Mouse (Mus musculus): Measurements from ENCODE around the gene Ptch1.

The Ptch1 gene

GRCm38 (mm10) chr13:63541510-63541909 lies 31.9 kb downstream of the Ptch1 start:
- intact Hi-C loops (cut with DNase I), result no loop called here

DNA sequence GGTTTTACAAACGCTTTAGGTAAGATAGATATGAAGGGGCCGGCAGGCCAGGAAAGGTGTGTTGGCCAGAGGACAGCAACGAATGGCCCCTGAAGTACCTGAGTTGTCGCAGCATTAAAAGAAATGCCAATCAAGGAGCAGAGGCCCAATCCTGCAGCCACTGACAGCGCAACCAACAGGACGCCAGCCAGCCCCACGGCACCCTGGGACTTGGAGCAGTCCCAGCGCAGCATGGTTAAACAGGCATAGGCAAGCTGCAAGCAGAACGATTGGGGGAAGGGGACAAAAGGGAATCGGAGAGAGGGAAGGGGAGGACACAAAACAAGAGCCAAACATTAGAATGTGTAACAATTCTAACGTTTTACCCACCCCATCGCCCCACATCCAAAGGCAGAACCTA lies 32.8 kb downstream of the Ptch1 start:
- intact Hi-C loops (cut with DNase I), result no loop called here

DNA sequence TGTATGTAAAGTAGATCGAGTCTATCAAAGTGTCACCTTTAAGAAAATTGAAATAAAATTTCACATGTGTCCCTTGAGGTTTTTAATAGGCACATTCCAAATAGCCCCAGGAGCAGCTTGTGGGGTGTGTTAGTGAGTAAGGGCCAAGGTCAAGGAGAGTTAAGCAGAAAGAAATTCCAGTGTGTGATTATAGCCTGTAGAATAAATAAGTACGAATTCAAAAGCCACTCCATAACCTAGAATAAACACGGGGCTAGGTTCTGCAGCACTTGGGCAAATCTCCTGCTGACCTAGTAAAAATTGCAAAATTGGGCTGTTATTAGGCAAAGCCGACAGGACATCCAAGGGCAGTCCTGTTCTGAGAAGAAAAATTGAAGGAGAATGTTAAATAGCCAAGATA lies 38.4 kb downstream of the Ptch1 start:
- intact Hi-C loops (cut with DNase I), result no loop called here

- intact Hi-C loops (cut with DNase I), result no loop called here
Measured at GRCm38 (mm10) chr13:63530857-63531256, 42.5 kb downstream of the Ptch1 start.

- intact Hi-C loops (cut with DNase I), result no loop called here
Measured at GRCm38 (mm10) chr13:63530371-63530764, 43.0 kb downstream of the Ptch1 start.

DNA sequence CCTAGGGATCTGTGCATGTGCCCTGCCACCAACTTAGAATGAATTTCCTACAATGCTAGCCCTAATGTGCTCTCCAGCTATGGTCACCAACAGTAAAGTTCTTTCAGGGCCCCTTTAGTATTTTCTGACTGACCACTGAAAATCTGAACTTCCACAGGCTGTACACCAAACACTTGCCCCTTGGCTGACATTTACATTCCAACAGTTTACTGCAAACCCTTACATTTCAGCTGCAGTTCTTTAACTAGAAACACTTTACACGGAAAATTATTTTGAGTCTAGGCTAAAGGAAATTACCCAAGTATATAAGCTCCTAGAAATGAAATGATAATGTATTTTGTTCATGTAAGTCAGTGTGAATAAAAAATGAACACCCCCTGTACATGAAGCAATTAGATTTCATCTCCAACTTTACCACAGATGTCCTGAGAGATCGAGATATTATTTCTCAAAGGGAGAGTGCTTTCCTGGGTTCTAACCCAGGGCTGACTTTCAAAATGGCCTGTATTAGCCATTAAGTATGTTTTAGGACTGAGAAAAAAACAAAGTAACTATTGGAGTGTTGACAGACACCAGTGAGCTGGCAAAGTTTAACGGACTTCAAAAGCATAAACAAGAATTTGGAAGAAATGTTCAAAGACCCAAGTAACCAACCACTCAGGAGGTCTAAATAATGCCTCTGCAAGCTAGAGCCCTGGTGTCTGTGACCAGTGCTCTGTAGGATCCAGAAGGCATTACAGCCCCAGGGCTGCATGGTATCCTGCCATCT lies 43.6 kb downstream of the Ptch1 start:
- intact Hi-C loops (cut with DNase I), result no loop called here

GRCm38 (mm10) chr13:63528852-63529251 lies 44.5 kb downstream of the Ptch1 start:
- intact Hi-C loops (cut with DNase I), result no loop called here

- intact Hi-C loops (cut with DNase I), result no loop called here
Measured at GRCm38 (mm10) chr13:63528164-63528675, 45.2 kb downstream of the Ptch1 start.

DNA sequence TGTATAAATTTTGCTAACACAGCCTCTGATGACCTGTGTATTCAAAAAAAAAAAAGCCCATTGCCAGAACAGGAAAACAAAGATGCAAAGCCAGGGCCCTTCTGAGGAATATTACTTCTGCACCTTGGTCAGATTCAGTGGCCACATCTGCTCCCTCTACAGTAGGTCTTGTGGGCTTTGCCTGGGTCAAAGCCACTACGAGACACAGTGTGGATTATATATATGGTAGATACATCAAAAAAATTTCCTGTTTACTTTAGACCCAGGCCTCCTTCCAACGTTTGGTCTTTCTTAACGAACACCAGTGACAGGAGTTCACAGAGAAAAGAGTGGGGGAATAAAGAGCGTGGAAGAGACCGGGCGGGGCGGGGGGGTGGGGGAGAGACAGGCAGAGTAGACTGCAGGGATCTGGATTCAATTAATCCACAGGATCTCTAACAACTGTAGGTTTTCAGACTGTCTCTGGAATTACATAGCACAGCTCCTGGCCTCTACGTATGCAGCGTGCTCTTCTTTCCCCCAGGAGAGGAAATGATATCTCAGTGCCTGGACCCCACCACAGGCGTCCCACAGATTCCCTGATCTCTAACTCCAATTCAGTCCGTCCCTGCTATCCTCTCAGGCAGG lies 47.7 kb downstream of the Ptch1 start:
- intact Hi-C loops (cut with DNase I), result no loop called here

GRCm38 (mm10) chr13:63524608-63525570 lies 48.5 kb downstream of the Ptch1 start:
- intact Hi-C loops (cut with DNase I), result no loop called here

DNA sequence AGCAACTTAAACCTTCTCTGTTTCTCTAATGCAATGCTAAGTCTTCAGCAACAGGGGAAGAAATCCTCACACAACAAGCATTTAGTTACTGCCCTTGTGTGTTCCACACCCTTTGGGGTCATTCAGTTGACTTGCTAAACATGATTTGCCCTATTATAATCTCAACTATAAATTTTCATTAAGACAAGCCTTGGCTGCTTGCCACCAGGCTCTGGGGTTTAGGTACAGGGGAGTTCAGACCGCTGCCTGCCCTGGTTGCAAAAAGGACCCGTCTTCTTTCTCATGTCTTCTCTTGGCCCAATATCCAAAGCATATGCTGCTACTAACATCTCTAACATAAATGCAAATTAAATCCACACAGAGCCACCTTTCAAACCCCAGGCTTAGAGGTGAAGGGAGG lies 49.3 kb downstream of the Ptch1 start:
- intact Hi-C loops (cut with DNase I), result no loop called here

DNA sequence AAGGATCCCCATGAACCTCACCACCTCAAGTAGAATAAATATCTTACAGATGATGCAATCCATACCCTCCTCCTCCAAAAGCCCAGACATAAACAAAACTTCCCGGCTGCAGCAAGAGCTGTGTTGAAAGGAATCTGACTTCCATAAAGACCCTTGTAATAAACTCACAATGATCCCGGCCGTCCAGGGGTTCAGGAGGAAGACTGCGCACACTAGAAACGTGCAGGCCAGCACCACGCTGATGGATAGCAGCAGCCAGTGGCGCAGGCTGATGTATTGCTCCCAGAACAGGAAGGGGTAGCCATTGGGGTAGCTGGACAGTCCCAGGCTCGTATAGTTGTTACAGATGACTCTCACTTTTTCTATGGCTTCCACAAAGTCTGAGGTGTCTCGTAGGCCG lies 50.6 kb downstream of the Ptch1 start:
- intact Hi-C loops (cut with DNase I), result no loop called here

GRCm38 (mm10) chr13:63520110-63520509 lies 53.3 kb downstream of the Ptch1 start:
- intact Hi-C loops (cut with DNase I), result no loop called here

- intact Hi-C loops (cut with DNase I), result no loop called here
Measured at GRCm38 (mm10) chr13:63516535-63516934, 56.9 kb downstream of the Ptch1 start.

- intact Hi-C loops (cut with DNase I), result no loop called here
Measured at GRCm38 (mm10) chr13:63515542-63515941, 57.9 kb downstream of the Ptch1 start.

DNA sequence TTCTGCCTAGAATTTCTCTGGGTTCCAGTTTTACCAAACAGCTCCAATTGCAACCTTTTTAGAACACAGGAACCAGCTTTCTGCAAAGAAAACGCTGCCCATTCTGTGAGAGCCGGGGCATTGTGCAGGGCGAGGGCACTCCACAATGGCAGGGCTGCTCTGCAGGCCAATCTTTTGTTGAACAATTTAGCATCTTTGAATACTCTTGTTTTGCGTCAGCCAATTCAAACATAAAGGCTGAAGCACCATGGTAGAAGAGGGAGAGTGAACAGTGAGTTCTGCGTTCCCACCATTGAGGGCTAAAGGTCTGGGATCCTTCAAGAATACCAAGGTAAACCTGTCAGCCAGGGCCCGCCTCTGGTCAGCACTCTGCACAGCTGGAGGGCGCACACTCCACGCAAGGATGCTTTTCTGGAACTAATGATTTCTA lies 58.5 kb downstream of the Ptch1 start:
- intact Hi-C loops (cut with DNase I), result loop anchor here (5.0 kb wide), 1 partner anchor 83 kb away; no protein-coding TSS in a partner anchor

DNA sequence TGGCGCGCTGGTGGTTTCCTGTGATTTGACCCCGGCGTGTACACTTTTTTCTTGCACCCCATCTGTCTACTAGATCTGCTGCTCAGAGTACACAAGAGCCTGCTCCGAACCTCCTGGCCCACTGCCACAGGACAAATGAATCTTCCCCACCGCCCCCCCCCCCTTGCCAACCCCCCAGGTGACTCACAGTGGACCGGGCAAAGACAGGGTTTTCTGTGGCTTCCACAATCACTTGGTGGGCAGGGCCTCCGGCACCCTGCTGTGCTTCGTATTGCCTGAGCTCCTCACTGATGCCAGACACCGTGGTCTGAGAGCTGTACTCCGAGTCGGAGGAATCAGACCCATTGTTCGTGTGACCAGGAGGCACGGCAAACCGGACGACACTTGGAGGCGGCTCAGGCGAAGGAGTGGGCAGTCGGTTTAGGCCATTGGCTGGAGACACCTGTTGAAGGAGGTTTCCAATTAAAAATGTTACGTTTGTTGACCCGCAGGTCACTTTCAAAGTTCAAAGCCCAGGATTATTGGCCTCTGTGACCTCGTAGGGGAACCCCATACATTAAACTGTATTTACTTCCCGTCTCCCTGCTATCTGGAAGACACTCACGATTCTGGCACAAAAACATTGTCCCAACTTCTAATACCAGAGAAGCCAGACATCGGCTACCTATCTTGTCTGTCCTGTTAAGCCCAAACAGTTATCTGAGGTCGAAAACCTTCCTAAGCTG lies 59.9 kb downstream of the Ptch1 start:
- intact Hi-C loops (cut with DNase I), result loop anchor here (5.0 kb wide), 1 partner anchor 81 kb away; no protein-coding TSS in a partner anchor

GRCm38 (mm10) chr13:63512411-63512810 lies 61.0 kb downstream of the Ptch1 start:
- intact Hi-C loops (cut with DNase I), result loop anchor here (5.0 kb wide), 1 partner anchor 80 kb away; no protein-coding TSS in a partner anchor

- intact Hi-C loops (cut with DNase I), result no loop called here
Measured at GRCm38 (mm10) chr13:63507821-63508220, 65.6 kb downstream of the Ptch1 start.

GRCm38 (mm10) chr13:63507001-63507556 lies 66.3 kb downstream of the Ptch1 start:
- intact Hi-C loops (cut with DNase I), result no loop called here

All from adrenal gland (tissue).